In genomic region chr11:77652484-77652883, GRCm38 (mm10) we compare ENCODE assay signal across 30 mouse cellular contexts.
"Had no signal": no experiment of that assay in that cellular context is flagged by ENCODE, and none has a peak within 500 bp of the region (broad histone marks: within the 10 kb centered on the region; RNA-seq: fewer than 3 reads in every experiment).

No protein-coding gene starts in this region.

- H3K36me3 ChIP-seq: limb, embryonic 10.5 days; limb, embryonic 12.5 days; limb, embryonic 13.5 days; limb, embryonic 15.5 days; liver, embryonic 12.5 days; liver, embryonic 13.5 days; liver, embryonic 15.5 days; lung, embryonic 15.5 days; midbrain, embryonic 10.5 days; midbrain, embryonic 12.5 days; midbrain, embryonic 13.5 days; midbrain, embryonic 15.5 days; neural tube, embryonic 12.5 days had no signal

- H3K9ac ChIP-seq: limb, embryonic 12.5 days; limb, embryonic 13.5 days; limb, embryonic 15.5 days; liver, embryonic 12.5 days; liver, embryonic 13.5 days; liver, embryonic 14.5 days; liver, embryonic 15.5 days; liver, postnatal 0 days; lung, embryonic 14.5 days; lung, embryonic 15.5 days; midbrain, embryonic 12.5 days; midbrain, embryonic 13.5 days; midbrain, embryonic 15.5 days; neural tube, embryonic 12.5 days had no signal

- H3K27ac ChIP-seq: limb, embryonic 10.5 days; limb, embryonic 12.5 days; limb, embryonic 13.5 days; limb, embryonic 15.5 days; liver, embryonic 12.5 days; liver, embryonic 13.5 days; liver, embryonic 14.5 days; liver, embryonic 15.5 days; lung, embryonic 15.5 days; macrophage; midbrain, embryonic 10.5 days; midbrain, embryonic 12.5 days; midbrain, embryonic 13.5 days; midbrain, embryonic 15.5 days; neural tube, embryonic 12.5 days had no signal

- H3K4me1 ChIP-seq: limb, embryonic 10.5 days; limb, embryonic 12.5 days; limb, embryonic 13.5 days; limb, embryonic 15.5 days; liver, embryonic 12.5 days; liver, embryonic 13.5 days; liver, embryonic 15.5 days; lung, embryonic 15.5 days; midbrain, embryonic 10.5 days; midbrain, embryonic 12.5 days; midbrain, embryonic 13.5 days; midbrain, embryonic 15.5 days; neural tube, embryonic 12.5 days had no signal

- H3K4me3 ChIP-seq: limb, embryonic 10.5 days; limb, embryonic 12.5 days; limb, embryonic 13.5 days; limb, embryonic 15.5 days; liver, embryonic 12.5 days; liver, embryonic 13.5 days; liver, embryonic 15.5 days; lung, embryonic 15.5 days; megakaryocyte, embryonic 14.5 days; midbrain, embryonic 10.5 days; midbrain, embryonic 12.5 days; midbrain, embryonic 13.5 days; midbrain, embryonic 15.5 days; myocyte; neural tube, embryonic 12.5 days had no signal

- H3K27me3 ChIP-seq: limb, embryonic 13.5 days; limb, embryonic 15.5 days; liver, embryonic 12.5 days; liver, embryonic 13.5 days; liver, embryonic 15.5 days; lung, embryonic 15.5 days; midbrain, embryonic 12.5 days; midbrain, embryonic 13.5 days; midbrain, embryonic 15.5 days; neural tube, embryonic 12.5 days had no signal

- H3K4me2 ChIP-seq: limb, embryonic 12.5 days; limb, embryonic 13.5 days; limb, embryonic 15.5 days; liver, embryonic 11.5 days; liver, embryonic 12.5 days; liver, embryonic 13.5 days; liver, embryonic 15.5 days; lung, embryonic 14.5 days; lung, embryonic 15.5 days; midbrain, embryonic 11.5 days; midbrain, embryonic 12.5 days; midbrain, embryonic 13.5 days; midbrain, embryonic 15.5 days; neural tube, embryonic 12.5 days had no signal

- H3K9me3 ChIP-seq: limb, embryonic 10.5 days; limb, embryonic 12.5 days; limb, embryonic 13.5 days; limb, embryonic 15.5 days; liver, embryonic 12.5 days; liver, embryonic 13.5 days; liver, embryonic 15.5 days; lung, embryonic 15.5 days; megakaryocyte, embryonic 14.5 days; midbrain, embryonic 10.5 days; midbrain, embryonic 12.5 days; midbrain, embryonic 13.5 days; midbrain, embryonic 15.5 days; neural tube, embryonic 12.5 days had no signal

- DNase-seq: left cerebral cortex, postnatal 4 days; liver; liver, embryonic 13.5 days; liver, postnatal 0 days; lung, adult 18-20 months; lung, adult 2 months; lung, embryonic 14.5 days; lung, postnatal 10 days; lung, postnatal 14 days; lung, postnatal 36 days; lung, postnatal 4 days; midbrain, embryonic 14.5 days had no signal
